Mouse (Mus musculus): ENCODE data around the gene Myocd.

- TF ChIP-seq POLR2AphosphoS2 (IDR thresholded peaks at IDR 0.05; ENCODE audit: insufficient read length, low read depth): no peak
- TF ChIP-seq E2F4 (IDR thresholded peaks at IDR 0.05; ENCODE audit: insufficient read depth): no peak
- TF ChIP-seq POLR2A (IDR thresholded peaks at IDR 0.05; ENCODE audit: insufficient read length, low read depth): no peak
- no peak for TF ChIP-seq CEBPB (IDR thresholded peaks at IDR 0.05; ENCODE audit: insufficient read depth, poor library complexity, severe bottlenecking)
- no peak for TF ChIP-seq MAX (IDR thresholded peaks at IDR 0.05; ENCODE audit: low read depth)
- no peak for TF ChIP-seq SRF (IDR thresholded peaks at IDR 0.05; ENCODE audit: control insufficient read depth, insufficient read length, low read depth)
- no peak for TF ChIP-seq TCF3 (IDR thresholded peaks at IDR 0.05; ENCODE audit: insufficient read length, low read depth)
- TF ChIP-seq REST (IDR thresholded peaks at IDR 0.05; ENCODE audit: insufficient read depth, insufficient read length): no peak
Observed at GRCm38 (mm10) chr11:65226766-65227165, 43.0 kb downstream of the Myocd start.
